Comparison of ENCODE assay signal across 17 mouse cellular contexts in genomic region chr9:24878384-24879174, GRCm38 (mm10).
DNase-seq lines count a peak whose midpoint lies in the region; ATAC-seq and TF ChIP-seq lines count a peak whose summit lies in the region.
"Had no signal": no experiment of that assay in that cellular context is flagged by ENCODE, and none has a peak within 500 bp of the region (broad histone marks: within the 10 kb centered on the region; RNA-seq: fewer than 3 reads in every experiment).

No protein-coding gene starts in this region.

- no peaks in the 10 kb centered on the region for H3K27me3 ChIP-seq in thymus, adult 2 months (ENCODE audit: control insufficient read depth, insufficient read depth, low read length)
- no peaks in the 10 kb centered on the region for H3K27me3 ChIP-seq in forebrain, postnatal 0 days (ENCODE audit: insufficient read depth, low read length)
- H3K27me3 ChIP-seq: heart, embryonic 15.5 days had no signal

- no peak for TF ChIP-seq CTCF in thymus, adult 2 months (IDR thresholded peaks at IDR 0.05; ENCODE audit: borderline replicate concordance, control insufficient read depth, extremely low read depth, insufficient read depth, low read length, poor library complexity)
- TF ChIP-seq CTCF in forebrain, postnatal 0 days (IDR thresholded peaks at IDR 0.05; ENCODE audit: low read depth), result no peak

- DNase-seq in embryo, embryonic 10 days (ENCODE audit: low spot score), result peak; percentile 31
- no peak for DNase-seq in embryo, embryonic 9.5 days (ENCODE audit: extremely low spot score)
- DNase-seq in thymus, adult 2 months, result no peak
- no peak for DNase-seq in thymus, adult 18-20 months
- DNase-seq in forebrain, postnatal 0 days, result no peak
- peak; percentile 68 for DNase-seq in retina, embryonic 14.5 days (ENCODE audit: low spot score)
- no peak for DNase-seq in kidney, postnatal 36 days
- DNase-seq: cerebellum, postnatal 10 days; gastrocnemius, adult 2 months; left cerebral cortex, postnatal 4 days; thymus, postnatal 14 days had no signal

- H3K9me3 ChIP-seq in forebrain, postnatal 0 days (ENCODE audit: low read length), result no peaks in the 10 kb centered on the region
- H3K9me3 ChIP-seq: G1E; heart, embryonic 15.5 days had no signal

- H3K4me1 ChIP-seq in thymus, adult 2 months (replicated peaks; ENCODE audit: control insufficient read depth, insufficient read depth, low read length), result peaks cover 18% of the 10 kb centered on the region
- H3K4me1 ChIP-seq in forebrain, postnatal 0 days (ENCODE audit: insufficient read depth), result no peaks in the 10 kb centered on the region

- WGBS in thymus, adult 2 months, result 76% methylated on average over 8 of the region's 8 CpGs
- 18% methylated on average over 8 of the region's 8 CpGs for WGBS in forebrain, postnatal 0 days

- peak; percentile 20; the same call in 1 of the 2 replicates for ATAC-seq in forebrain, postnatal 0 days
- ATAC-seq in CD4-positive, CD25-positive, alpha-beta regulatory T cell, adult 4 months, result no peak
- ATAC-seq: activated CD4-positive, CD25-positive, alpha-beta regulatory T cell, adult 4 months had no signal

- no peak overlapping the region for H3K9ac ChIP-seq in forebrain, postnatal 0 days
- H3K9ac ChIP-seq: heart, embryonic 15.5 days; liver, embryonic 14.5 days had no signal

- no peak for TF ChIP-seq POLR2A in thymus, adult 2 months (IDR thresholded peaks at IDR 0.05; ENCODE audit: control insufficient read depth, extremely low read depth, insufficient read depth, low read length, poor library complexity)

- H3K36me3 ChIP-seq in thymus, adult 2 months (ENCODE audit: control insufficient read depth, insufficient read depth, low read length), result no peaks in the 10 kb centered on the region
- no peaks in the 10 kb centered on the region for H3K36me3 ChIP-seq in forebrain, postnatal 0 days (ENCODE audit: insufficient read depth)
- H3K36me3 ChIP-seq: G1E; heart, embryonic 15.5 days had no signal

- H3K4me3 ChIP-seq in thymus, adult 2 months (ENCODE audit: control insufficient read depth, insufficient read depth, low read length), result no peak overlapping the region
- no peak overlapping the region for H3K4me3 ChIP-seq in forebrain, postnatal 0 days (ENCODE audit: low read depth, low read length)
- H3K4me3 ChIP-seq: gastrocnemius, adult 2 months; heart, embryonic 15.5 days had no signal

- peak overlapping the region; percentile 31; the same call in 1 of the 2 replicates for H3K27ac ChIP-seq in thymus, adult 2 months (ENCODE audit: control insufficient read depth, insufficient read depth, low read length)
- H3K27ac ChIP-seq in forebrain, postnatal 0 days (ENCODE audit: low read depth, low read length), result no peak overlapping the region
- H3K27ac ChIP-seq: gastrocnemius, adult 2 months; heart, embryonic 15.5 days; liver, embryonic 14.5 days; macrophage had no signal

- H3K4me2 ChIP-seq in forebrain, postnatal 0 days (ENCODE audit: low read depth), result no peak overlapping the region
- H3K4me2 ChIP-seq: heart, embryonic 15.5 days had no signal

Comparison
In these comparisons a context has a peak if more than half of its experiments do, and no peak if none do; other contexts are left out.
1. DNase-seq: peak in embryo, embryonic 10 days (single experiment) and retina, embryonic 14.5 days (single experiment); none in embryo, embryonic 9.5 days (single experiment), thymus, adult 2 months (single experiment), thymus, adult 18-20 months (0 of 2), forebrain, postnatal 0 days (single experiment) and kidney, postnatal 36 days (0 of 2).